Mouse (Mus musculus) MEL (cell line): ENCODE results near the gene Tnfrsf12a. TPM values are rescaled to one million over a fixed set of nuclear protein-coding genes. Genes with fewer than 3 reads are reported as not detected.
A peak's percentile ranks its signal among the peaks of the same experiment; 100 is the strongest.

ENCODE experiments used
- DNase-seq: peaks from one replicate; pipeline ENCODE4 v3.0.0; 2011; ENCODE audit warnings: low read depth, low spot score
- H3K27ac ChIP-seq: 2 replicates; pipeline ENCODE4 v1.5.1; 2012; ENCODE audit warnings: low read depth, mild to moderate bottlenecking, control low read depth, low read length, moderate library complexity; ENCODE audit not compliant: control insufficient read depth
- H3K27me3 ChIP-seq, 2 experiments: fragments of 150-350 bp in 1 of 2; sonication (generic) in 1 of 2; 2 replicates each; pipeline ENCODE4 v1.6.1; 2012; ENCODE audit warnings: low read length in 2 of 2, mild to moderate bottlenecking in 2 of 2, improper control_type of control experiment in 1 of 2, moderate library complexity in 1 of 2; ENCODE audit not compliant: insufficient read depth in 2 of 2, control insufficient read depth in 1 of 2
- H3K36me3 ChIP-seq, 2 experiments: 2 replicates each; pipeline ENCODE4 v1.6.1; 2012 to 2014; ENCODE audit warnings: low read length in 2 of 2, improper control_type of control experiment in 1 of 2, inconsistent platforms in 1 of 2, mild to moderate bottlenecking in 1 of 2; ENCODE audit not compliant: insufficient read depth in 2 of 2, control insufficient read depth in 1 of 2
- H3K4me1 ChIP-seq, 2 experiments: fragments of 150-350 bp in 1 of 2; sonication (generic) in 1 of 2; 2 replicates each; pipeline ENCODE4 v1.6.1; 2012; ENCODE audit warnings: low read length in 2 of 2, improper control_type of control experiment in 1 of 2, mild to moderate bottlenecking in 1 of 2; ENCODE audit not compliant: insufficient read depth in 2 of 2, control insufficient read depth in 1 of 2
- H3K4me3 ChIP-seq, 2 experiments: fragments of 150-350 bp in 1 of 2; sonication (generic) in 1 of 2; 2 replicates each; pipeline ENCODE4 v1.5.1; 2012; ENCODE audit warnings: low read depth in 2 of 2, low read length in 2 of 2, mild to moderate bottlenecking in 2 of 2, moderate library complexity in 2 of 2, control low read depth in 1 of 2, improper control_type of control experiment in 1 of 2; ENCODE audit not compliant: control insufficient read depth in 1 of 2, insufficient read depth in 1 of 2
- H3K79me2 ChIP-seq: 2 replicates; pipeline ENCODE4 v1.6.1; 2012; ENCODE audit warnings: mild to moderate bottlenecking, low read length, moderate library complexity; ENCODE audit not compliant: control insufficient read depth, poor library complexity, insufficient read depth
- H3K9ac ChIP-seq: 2 replicates; pipeline ENCODE4 v1.6.1; 2012; ENCODE audit warnings: low read depth, mild to moderate bottlenecking, control low read depth, low read length, moderate library complexity; ENCODE audit not compliant: control insufficient read depth, poor library complexity, severe bottlenecking
- H3K9me3 ChIP-seq: fragments of 150-350 bp; sonication (generic); replicated peaks from 2 replicates; pipeline ENCODE4 v1.6.1; 2012; ENCODE audit warnings: mild to moderate bottlenecking, low read length, improper control_type of control experiment, moderate library complexity; ENCODE audit not compliant: insufficient read depth
- E2F4 ChIP-seq: IDR thresholded peaks from 2 replicates; pipeline ENCODE4 v1.6.1; 2011; ENCODE audit warnings: low read depth, low read length, improper control_type of control experiment, borderline replicate concordance
- ELF1 ChIP-seq: IDR thresholded peaks from 2 replicates; pipeline ENCODE4 v1.6.1; 2014; ENCODE audit warnings: low read depth, mild to moderate bottlenecking, inconsistent platforms, low read length, improper control_type of control experiment, moderate library complexity
- GABPA ChIP-seq: IDR thresholded peaks from 2 replicates; pipeline ENCODE4 v1.6.1; 2012; ENCODE audit warnings: low read depth, mild to moderate bottlenecking, inconsistent platforms, low read length, improper control_type of control experiment, moderate library complexity
- JUND ChIP-seq: IDR thresholded peaks from 2 replicates; pipeline ENCODE4 v1.6.1; 2011; ENCODE audit warnings: low read depth, mild to moderate bottlenecking, improper control_type of control experiment, low read length
- KAT2A ChIP-seq: conservative IDR thresholded peaks from 2 replicates; pipeline ENCODE4 v1.6.1; 2012; ENCODE audit warnings: low read depth, low read length, improper control_type of control experiment, inconsistent platforms
- MAFK ChIP-seq: IDR thresholded peaks from 2 replicates; pipeline ENCODE4 v1.6.1; 2011; ENCODE audit warnings: low read depth, mild to moderate bottlenecking, low read length, improper control_type of control experiment, borderline replicate concordance
- MAZ ChIP-seq: IDR thresholded peaks from 2 replicates; pipeline ENCODE4 v1.6.1; 2012; ENCODE audit warnings: low read depth, mild to moderate bottlenecking, inconsistent platforms, low read length, improper control_type of control experiment
- MEF2A ChIP-seq: IDR thresholded peaks from 2 replicates; pipeline ENCODE4 v1.6.1; 2014; ENCODE audit warnings: low read depth, mild to moderate bottlenecking, inconsistent platforms, low read length, improper control_type of control experiment; ENCODE audit not compliant: poor library complexity, insufficient replicate concordance, severe bottlenecking; ENCODE audit errors: extremely low read depth
- MXI1 ChIP-seq: IDR thresholded peaks from 2 replicates; pipeline ENCODE4 v1.6.1; 2011; ENCODE audit warnings: mild to moderate bottlenecking, low read depth, low read length, improper control_type of control experiment
- MYC ChIP-seq: IDR thresholded peaks from 2 replicates; pipeline ENCODE4 v1.6.1; 2011; ENCODE audit warnings: low read depth, mild to moderate bottlenecking, low read length, improper control_type of control experiment, moderate library complexity
- NRF1 ChIP-seq: IDR thresholded peaks from 2 replicates; pipeline ENCODE4 v1.6.1; 2014; ENCODE audit warnings: low read depth, mild to moderate bottlenecking, inconsistent platforms, low read length, improper control_type of control experiment, moderate library complexity; ENCODE audit not compliant: poor library complexity, insufficient read depth, severe bottlenecking
- POLR2AphosphoS2 ChIP-seq: IDR thresholded peaks from 2 replicates; pipeline ENCODE4 v1.6.1; 2011; ENCODE audit warnings: low read length, improper control_type of control experiment
- POLR2AphosphoS5 ChIP-seq: IDR thresholded peaks from 2 replicates; pipeline ENCODE4 v1.6.1; 2012; ENCODE audit warnings: low read depth, borderline replicate concordance, mild to moderate bottlenecking, inconsistent platforms, low read length, moderate library complexity, mixed read lengths
- RAD21 ChIP-seq: IDR thresholded peaks from 2 replicates; pipeline ENCODE4 v1.6.1; 2011; ENCODE audit warnings: mild to moderate bottlenecking, low read depth, low read length, improper control_type of control experiment
- RCOR1 ChIP-seq: IDR thresholded peaks from 2 replicates; pipeline ENCODE4 v1.6.1; 2012; ENCODE audit warnings: low read depth, mild to moderate bottlenecking, inconsistent platforms, low read length, improper control_type of control experiment
- SMC3 ChIP-seq: IDR thresholded peaks from 2 replicates; pipeline ENCODE4 v1.6.1; 2011; ENCODE audit warnings: low read depth, low read length, improper control_type of control experiment
- TCF12 ChIP-seq: IDR thresholded peaks from 2 replicates; pipeline ENCODE4 v1.6.1; 2014; ENCODE audit warnings: low read depth, mild to moderate bottlenecking, inconsistent platforms, low read length, improper control_type of control experiment, moderate library complexity
- UBTF ChIP-seq: IDR thresholded peaks from 2 replicates; pipeline ENCODE4 v1.6.1; 2012; ENCODE audit warnings: low read depth, mild to moderate bottlenecking, inconsistent platforms, low read length, improper control_type of control experiment, moderate library complexity, borderline replicate concordance; ENCODE audit not compliant: insufficient read depth
- USF1 ChIP-seq: IDR thresholded peaks from 2 replicates; pipeline ENCODE4 v1.6.1; 2014; ENCODE audit warnings: low read depth, mild to moderate bottlenecking, inconsistent platforms, low read length, improper control_type of control experiment, moderate library complexity
- ZKSCAN1 ChIP-seq: IDR thresholded peaks from 2 replicates; pipeline ENCODE4 v1.6.1; 2012; ENCODE audit warnings: low read depth, mild to moderate bottlenecking, inconsistent platforms, low read length, improper control_type of control experiment, moderate library complexity
- polyA plus RNA-seq, 2 experiments: library from polyadenylated mRNA; stranded (reverse) in 1 of 2; unstranded in 1 of 2; fragments of >175 nt in 1 of 2; fragments of >200 nt in 1 of 2; gene quantifications; 2 replicates each; pipeline versions ENCODE4 v1.2.1 to v1.2.4; 2012; ENCODE audit warnings: low replicate concordance in 2 of 2, low read depth in 1 of 2; ENCODE audit not compliant: insufficient read length in 2 of 2, insufficient read depth in 1 of 2, missing spikeins in 1 of 2
- total RNA-seq: library from RNA; depleted of rRNA; stranded (reverse); fragments of 300-350 nt; gene quantifications from 2 replicates; pipeline ENCODE4 v1.2.3, GENCODE M21; 2012

Tnfrsf12a gene
- total and polyA plus RNA-seq, 3 experiments: 14.7 to 18.8 TPM; not detected in 1

GRCm38 (mm10) chr17:23673424-23674073, 3.7 kb downstream of the Tnfrsf12a start, which contains the start of the genes Hcfc1r1 and Thoc6 (continued):
- TF ChIP-seq MEF2A: no peak
- no peak for TF ChIP-seq ZKSCAN1

DNA sequence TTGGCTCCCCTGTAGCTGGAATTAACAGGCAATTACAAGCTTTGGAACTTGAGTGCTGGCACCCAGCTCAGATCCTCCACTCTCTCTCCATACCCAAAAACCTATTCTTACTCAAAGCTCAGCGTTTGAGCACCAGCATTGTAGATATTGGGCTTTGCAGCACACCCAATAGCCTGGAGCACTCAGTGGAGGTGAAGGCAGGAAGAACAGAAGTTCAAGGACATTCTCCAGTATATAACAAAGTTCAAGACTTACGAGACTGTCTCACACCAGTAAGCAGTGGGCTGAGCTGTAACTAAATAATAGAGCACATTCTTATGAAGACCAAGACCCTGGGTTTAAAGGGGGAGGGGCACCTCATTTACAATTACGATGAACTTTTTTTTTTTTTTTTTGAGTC, 4.5 kb downstream of the Tnfrsf12a start:
- TF ChIP-seq JUND: no peak
- TF ChIP-seq MXI1: no peak
- no peak for TF ChIP-seq POLR2AphosphoS2
- no peak for TF ChIP-seq KAT2A
- TF ChIP-seq SMC3: no peak
- no peak for TF ChIP-seq POLR2AphosphoS5
- TF ChIP-seq TCF12: no peak
- TF ChIP-seq E2F4: no peak
- TF ChIP-seq ZKSCAN1: no peak
- no peak for TF ChIP-seq ELF1
- no peak for TF ChIP-seq RAD21
- no peak for TF ChIP-seq MEF2A
- no peak for TF ChIP-seq USF1
- no peak for TF ChIP-seq GABPA
- TF ChIP-seq RCOR1: no peak
- TF ChIP-seq, all 39 proteins: peak for 0
- Histone ChIP-seq H3K36me3 (peaks cover 0 to 12% of the 10 kb centered on the region in 2 experiments; a peak in 2 of 4 replicates), H3K4me1 (peaks cover 0 to 17% of the 10 kb centered on the region in 2 experiments; a peak in 3 of 4 replicates), H3K4me3 (peak overlapping the region; percentile 70 to 78), H3K79me2 (peaks cover 15% of the 10 kb centered on the region), H3K9ac (peak overlapping the region; percentile 40), H3K9me3 (no peaks in the 10 kb centered on the region), H3K27ac (no peak overlapping the region), H3K27me3 (no peaks in the 10 kb centered on the region)
- DNase-seq: peak; percentile 23

DNA sequence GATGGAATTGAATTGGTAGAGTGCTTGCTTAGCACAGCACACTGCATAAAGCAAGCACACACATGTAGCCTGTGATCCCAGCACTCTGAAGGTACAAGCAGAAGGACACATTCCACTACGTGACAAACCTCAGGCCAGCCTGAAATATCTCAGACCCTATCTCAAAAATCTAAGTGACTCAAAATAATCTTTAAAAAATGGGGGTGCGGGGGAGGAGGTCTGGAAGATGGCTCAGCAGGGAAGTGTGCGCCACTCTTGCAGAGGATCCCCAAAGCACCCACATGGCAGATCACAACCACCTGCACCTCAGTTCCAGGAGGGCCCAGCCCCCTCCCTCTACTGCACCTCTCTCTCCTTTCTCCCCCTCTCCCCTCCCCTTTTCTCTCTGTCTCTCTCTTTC, 5.7 kb downstream of the Tnfrsf12a start:
- TF ChIP-seq MYC: no peak
- TF ChIP-seq NRF1: no peak
- TF ChIP-seq UBTF: no peak
- TF ChIP-seq GABPA: no peak
- TF ChIP-seq MAZ: no peak
- no peak for TF ChIP-seq MAFK
- no peak for TF ChIP-seq KAT2A
- TF ChIP-seq USF1: no peak
- H3K9me3 ChIP-seq: no peaks in the 10 kb centered on the region
- H3K79me2 ChIP-seq: peaks cover 8% of the 10 kb centered on the region
- no peak for DNase-seq
- H3K9ac ChIP-seq: no peak overlapping the region
- peaks cover 0 to 17% of the 10 kb centered on the region in 2 experiments; a peak in 3 of 4 replicates for H3K4me1 ChIP-seq
- no peaks in the 10 kb centered on the region for H3K27me3 ChIP-seq
- H3K36me3 ChIP-seq: peaks cover 0 to 11% of the 10 kb centered on the region in 2 experiments; a peak in 2 of 4 replicates
- H3K27ac ChIP-seq: no peak overlapping the region
- no peak overlapping the region for H3K4me3 ChIP-seq
